Mouse (Mus musculus): ENCODE measurements around the gene Dlx5. TPM values are rescaled to one million over a fixed set of nuclear protein-coding genes. Genes with fewer than 3 reads are reported as not detected.

Dlx5 gene
- polyA plus RNA-seq, 1 experiment from 2014 or later = 16.1 TPM

Other genes with a start within 250 kb of the Dlx5 start
- gene Dlx6, start 18.8 kb downstream of the Dlx5 start, polyA plus RNA-seq (2016; fragmentation: Nextera tagmentation; extraction: Ambion mirVana) = 2.6 and 3.5 TPM in 2 replicates
- gene Sdhaf3, start 73.9 kb upstream of the Dlx5 start, polyA plus RNA-seq (2016; fragmentation: Nextera tagmentation; extraction: Ambion mirVana) = 6.9 and 7.1 TPM in 2 replicates